Mouse (Mus musculus) heart, adult 18-20 months (tissue): ENCODE results near the gene Nsun7. TPM values are rescaled to one million over a fixed set of nuclear protein-coding genes. Genes with fewer than 3 reads are reported as not detected.

Experiments used
- DNase-seq, 2 experiments: peaks; one replicate each; pipeline ENCODE4 v3.0.0; 2021 to 2022; ENCODE audit warnings: mixed read lengths in 1 of 2
- total RNA-seq, 2 experiments: library from RNA; stranded (reverse); gene quantifications; 2 replicates each; pipeline ENCODE4 v1.2.3; 2021

Gene Nsun7
- total RNA-seq, 2 experiments from 2014 or later, result not detected

- no peak for DNase-seq
These were observed 20.0 kb downstream of the Nsun7 start for GRCm38 (mm10) chr5:66279650-66280049.

GRCm38 (mm10) chr5:66280742-66281141 lies 21.0 kb downstream of the Nsun7 start:
- peak in 1 of 2 experiments; percentile 10 for DNase-seq

GRCm38 (mm10) chr5:66294106-66294625 lies 34.5 kb downstream of the Nsun7 start:
- no peak for DNase-seq

GRCm38 (mm10) chr5:66294952-66295351 lies 35.3 kb downstream of the Nsun7 start:
- no peak for DNase-seq

GRCm38 (mm10) chr5:66296116-66296515 lies 36.4 kb downstream of the Nsun7 start:
- no peak for DNase-seq

- no peak for DNase-seq
These were observed 39.2 kb downstream of the Nsun7 start for GRCm38 (mm10) chr5:66298856-66299255.

GRCm38 (mm10) chr5:66300576-66300975 lies 40.9 kb downstream of the Nsun7 start:
- no peak for DNase-seq

GRCm38 (mm10) chr5:66302085-66302815 lies 42.6 kb downstream of the Nsun7 start:
- no peak for DNase-seq

- no peak for DNase-seq
These were observed 43.2 kb downstream of the Nsun7 start for GRCm38 (mm10) chr5:66302873-66303272.

GRCm38 (mm10) chr5:66304300-66305067 lies 44.8 kb downstream of the Nsun7 start:
- DNase-seq, result no peak

- DNase-seq, result no peak
These were observed 45.8 kb downstream of the Nsun7 start for GRCm38 (mm10) chr5:66305511-66305910.

- DNase-seq, result no peak
These were observed 50.6 kb downstream of the Nsun7 start for GRCm38 (mm10) chr5:66310328-66310727.

- DNase-seq, result no peak
These were observed 51.1 kb downstream of the Nsun7 start for GRCm38 (mm10) chr5:66310806-66311205.

GRCm38 (mm10) chr5:66315791-66316190 lies 56.1 kb downstream of the Nsun7 start:
- DNase-seq, result no peak

GRCm38 (mm10) chr5:66319341-66319740 lies 59.6 kb downstream of the Nsun7 start:
- peak; percentile 33 to 73 for DNase-seq

GRCm38 (mm10) chr5:66319827-66320404 lies 60.2 kb downstream of the Nsun7 start:
- DNase-seq, result no peak

GRCm38 (mm10) chr5:66323131-66323530 lies 63.4 kb downstream of the Nsun7 start:
- DNase-seq, result peak in 1 of 2 experiments; percentile 42

- peak; percentile 60 to 81 for DNase-seq
These were observed 63.9 kb downstream of the Nsun7 start for GRCm38 (mm10) chr5:66323603-66324002.

GRCm38 (mm10) chr5:66326395-66326794 lies 66.7 kb downstream of the Nsun7 start:
- DNase-seq, result no peak

- DNase-seq, result no peak
These were observed 68.4 kb downstream of the Nsun7 start for GRCm38 (mm10) chr5:66327949-66328726.

- no peak for DNase-seq
These were observed 69.1 kb downstream of the Nsun7 start for GRCm38 (mm10) chr5:66328766-66329165.

GRCm38 (mm10) chr5:66330806-66331205 lies 71.1 kb downstream of the Nsun7 start:
- no peak for DNase-seq
